Mouse (Mus musculus) gastrocnemius, adult 8-10 months (tissue): ENCODE results near the gene Asgr2. TPM values are rescaled to one million over a fixed set of nuclear protein-coding genes. Genes with fewer than 3 reads are reported as not detected.
"Not testable (repeated sequence)": the region's sequence is repeated elsewhere in the genome, so short reads cannot be mapped to it uniquely, and the experiment has no call there.

Source experiments
- DNase-seq, 2 experiments: peaks; one replicate each; pipeline ENCODE4 v3.0.0; 2022; ENCODE audit warnings: low spot score in 2 of 2
- total RNA-seq, 4 experiments: library from RNA; stranded (reverse); gene quantifications; 2 replicates each; pipeline ENCODE4 v1.2.4; 2022

Asgr2 gene
- not detected for total RNA-seq

GRCm38 (mm10) chr11:70091986-70092783 lies at the start of gene Asgr2:
Gene Asgr2, plus strand, starts transcription at chr11:70092644.
- DNase-seq = no peak

- DNase-seq = no peak
These were observed 48.8 kb upstream of the Asgr2 start for GRCm38 (mm10) chr11:70043665-70044064.

GRCm38 (mm10) chr11:70045435-70045834 lies 47.0 kb upstream of the Asgr2 start:
- no peak for DNase-seq

GRCm38 (mm10) chr11:70049366-70049765 lies 43.1 kb upstream of the Asgr2 start:
- DNase-seq = no peak

- DNase-seq = no peak
These were observed 42.6 kb upstream of the Asgr2 start for GRCm38 (mm10) chr11:70049816-70050215.

- DNase-seq = no peak
These were observed 39.3 kb upstream of the Asgr2 start for GRCm38 (mm10) chr11:70053156-70053555.

GRCm38 (mm10) chr11:70053898-70054570 lies 38.4 kb upstream of the Asgr2 start, which contains the start of gene Asgr1:
Gene Asgr1, plus strand, starts transcription at chr11:70054085.
- DNase-seq = no peak

- DNase-seq = peak; percentile 32 to 35
These were observed 36.7 kb upstream of the Asgr2 start for GRCm38 (mm10) chr11:70055618-70056214.

- no peak for DNase-seq
These were observed 34.6 kb upstream of the Asgr2 start for GRCm38 (mm10) chr11:70057805-70058204.

GRCm38 (mm10) chr11:70059930-70060329 lies 32.5 kb upstream of the Asgr2 start:
- DNase-seq = no peak

- DNase-seq = no peak
These were observed 29.4 kb upstream of the Asgr2 start for GRCm38 (mm10) chr11:70063053-70063452.

- DNase-seq = no peak
These were observed 25.7 kb upstream of the Asgr2 start for GRCm38 (mm10) chr11:70066701-70067100.

- DNase-seq = no peak
These were observed 24.2 kb upstream of the Asgr2 start for GRCm38 (mm10) chr11:70068245-70068644.

- no peak for DNase-seq
These were observed 22.4 kb upstream of the Asgr2 start for GRCm38 (mm10) chr11:70070057-70070456.

- not testable (repeated sequence) for DNase-seq
These were observed 21.8 kb upstream of the Asgr2 start for GRCm38 (mm10) chr11:70070603-70071002.

GRCm38 (mm10) chr11:70074379-70075071 lies 17.9 kb upstream of the Asgr2 start:
- peak; percentile 56 to 62 for DNase-seq

GRCm38 (mm10) chr11:70075581-70075980 lies 16.9 kb upstream of the Asgr2 start:
- DNase-seq = no peak

GRCm38 (mm10) chr11:70077441-70077840 lies 15.0 kb upstream of the Asgr2 start:
- DNase-seq = no peak

GRCm38 (mm10) chr11:70079175-70079574 lies 13.3 kb upstream of the Asgr2 start:
- DNase-seq = no peak

- DNase-seq = no peak
These were observed 12.5 kb upstream of the Asgr2 start for GRCm38 (mm10) chr11:70079928-70080327.

GRCm38 (mm10) chr11:70080803-70081590 lies 11.4 kb upstream of the Asgr2 start:
- no peak for DNase-seq
